Mouse (Mus musculus) kidney, adult 2 months (tissue): ENCODE data around the gene Clrn1.

Experiments
- CTCF ChIP-seq: fragments of 200-500 bp; conservative IDR thresholded peaks from 2 replicates; pipeline ENCODE4 v1.5.1; 2011; ENCODE audit warnings: low read depth, mild to moderate bottlenecking, control low read depth, low read length, moderate library complexity, mixed read lengths; ENCODE audit not compliant: insufficient read depth, insufficient read length
- POLR2A ChIP-seq: fragments of 200-500 bp; IDR thresholded peaks from one replicate; pipeline ENCODE4 v1.6.1; 2011; ENCODE audit warnings: low read depth, low read length, control low read depth

DNA sequence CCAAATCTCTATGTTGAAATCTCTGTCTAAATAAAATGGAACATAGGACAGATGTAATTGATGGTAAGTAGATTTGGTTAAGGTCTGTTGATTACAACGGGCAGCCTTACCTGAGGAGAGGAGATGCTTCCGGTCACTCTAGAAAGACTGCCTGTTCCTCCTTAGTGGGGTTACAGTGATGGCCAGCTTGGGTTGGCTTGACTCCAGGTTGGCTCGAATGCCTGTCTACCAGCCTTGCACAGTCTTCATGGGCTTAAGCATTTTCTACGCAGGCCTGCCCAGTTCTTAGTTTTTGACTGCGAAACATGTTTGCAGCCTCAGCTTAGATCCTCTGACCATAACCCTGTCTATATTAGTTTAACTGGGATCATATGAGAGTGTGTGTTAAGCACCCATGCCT, 76.5 kb downstream of the Clrn1 start:
- no peak for TF ChIP-seq POLR2A
- no peak for TF ChIP-seq CTCF
